Mouse (Mus musculus) urinary bladder, postnatal 14 days (tissue): ENCODE data around the gene Nmnat2.
A peak's percentile ranks its signal among the peaks of the same experiment; 100 is the strongest.

Source experiments
- DNase-seq: peaks from one replicate; pipeline ENCODE4 v3.0.0; 2021; ENCODE audit warnings: low spot score

Nmnat2 gene

DNA sequence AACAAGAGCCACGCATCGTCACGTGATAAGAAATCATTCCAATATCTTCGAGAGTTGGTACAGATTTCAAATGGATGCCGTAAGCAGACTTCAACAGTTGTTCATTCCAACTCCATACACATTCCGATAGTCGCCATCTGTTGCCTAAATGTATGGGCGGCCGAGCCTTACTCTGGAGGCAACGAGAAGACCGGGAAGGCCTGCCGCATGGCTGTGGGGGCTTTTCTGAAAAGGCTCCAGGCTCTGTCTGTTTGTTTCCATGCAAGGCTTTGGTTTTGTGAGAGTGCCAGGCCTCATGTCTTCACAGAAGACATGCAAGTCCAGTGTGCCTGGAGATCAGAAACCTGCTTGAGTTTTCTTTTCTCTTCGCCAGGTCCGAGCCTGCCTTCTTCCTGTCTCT lies 28.6 kb downstream of the Nmnat2 start:
- no peak for DNase-seq

DNA sequence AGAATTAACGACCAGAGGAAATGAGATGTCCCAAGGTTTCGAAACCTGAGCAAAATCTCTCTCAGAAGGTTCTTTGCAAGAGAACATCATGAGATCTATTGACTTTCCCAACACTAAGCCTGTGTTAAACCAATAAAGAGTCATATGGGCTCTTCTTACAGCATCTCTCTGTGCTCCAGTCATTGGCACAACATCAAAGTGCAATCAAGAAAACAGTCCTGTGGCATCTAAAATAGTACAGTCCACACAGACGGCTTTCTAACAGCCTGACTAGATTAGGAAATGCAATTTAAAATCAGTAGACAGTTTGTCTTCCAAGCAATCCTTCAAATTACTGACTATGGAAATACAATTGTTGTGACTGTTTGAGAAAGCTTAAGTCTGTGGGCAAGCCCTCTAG lies 32.2 kb downstream of the Nmnat2 start:
- DNase-seq = no peak

DNA sequence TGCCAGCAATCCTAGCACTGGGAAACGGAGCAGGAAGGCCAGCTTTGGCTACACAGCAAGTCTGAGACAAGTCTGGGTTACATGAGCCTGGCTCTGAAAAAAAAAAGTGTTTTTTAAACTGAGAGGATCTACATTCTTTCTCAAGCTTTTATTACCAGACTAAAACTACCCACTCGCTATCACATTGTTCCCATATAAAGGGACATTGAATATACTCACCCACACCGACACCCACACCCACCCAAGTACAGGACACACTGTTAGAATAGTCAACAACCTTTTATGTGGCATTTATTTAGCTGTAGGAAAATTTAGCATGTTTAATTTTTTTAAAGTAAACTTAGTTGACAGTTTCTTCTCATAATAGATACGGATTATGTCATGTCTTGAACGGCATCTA lies 35.3 kb downstream of the Nmnat2 start:
- DNase-seq = no peak

DNA sequence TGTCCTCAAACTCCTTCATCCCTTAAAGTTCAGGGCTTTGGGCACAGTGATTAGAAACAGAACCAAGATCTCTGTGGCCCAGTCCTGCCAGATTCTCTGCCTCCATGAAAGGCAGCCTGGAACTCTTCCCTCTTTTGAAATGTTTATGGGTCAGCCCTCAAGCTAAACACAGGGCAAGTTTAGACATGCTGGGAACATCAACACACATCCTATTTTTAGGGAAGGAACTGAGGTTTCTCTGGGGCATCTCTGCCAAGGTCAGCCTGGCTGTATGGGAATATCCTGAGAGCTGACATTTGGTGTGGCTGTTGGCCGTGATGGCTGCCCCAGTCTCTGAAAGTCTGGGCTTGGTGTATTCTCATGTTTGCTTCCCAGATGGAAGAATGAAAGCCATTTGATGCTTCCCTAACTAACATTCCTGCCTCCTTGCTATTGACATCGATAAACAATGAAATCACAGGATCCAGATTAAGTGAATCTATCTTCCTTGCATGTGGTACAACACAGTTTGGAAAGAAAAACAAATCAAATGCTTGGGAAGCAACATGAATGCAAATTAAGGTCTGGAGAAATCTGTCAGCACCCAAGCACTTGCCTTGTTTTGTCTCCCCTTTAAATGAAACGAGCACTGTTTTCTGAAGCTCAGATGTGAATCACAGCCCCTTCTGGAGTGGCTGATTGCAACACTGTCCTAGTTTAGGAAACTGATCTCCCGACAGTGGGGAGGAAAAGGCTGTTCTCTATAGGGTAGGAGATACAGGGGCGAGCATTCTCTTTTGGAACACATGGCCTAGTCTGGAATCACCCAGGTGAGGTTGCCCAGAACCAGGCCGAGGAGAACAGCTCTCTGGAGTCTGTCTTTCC lies 37.7 kb downstream of the Nmnat2 start:
- DNase-seq = no peak

DNA sequence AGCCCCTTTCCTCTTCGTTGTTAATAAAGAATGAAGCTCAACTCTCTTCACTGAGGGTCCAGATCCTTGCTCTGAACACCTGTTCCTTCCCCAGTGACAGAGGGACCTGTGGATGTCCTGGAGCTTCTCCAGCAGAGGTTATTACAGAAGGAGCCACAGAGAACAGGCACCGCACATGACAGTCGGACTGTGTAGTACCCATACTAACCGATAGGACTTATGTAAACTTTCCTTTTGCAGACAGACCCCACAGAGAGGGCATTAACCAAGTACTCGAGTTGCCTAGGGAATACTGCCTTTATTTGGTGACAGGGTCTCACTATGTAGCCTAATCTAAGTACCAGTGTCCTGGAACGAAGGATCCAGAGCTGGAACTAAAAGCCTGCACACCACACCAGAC lies 39.0 kb downstream of the Nmnat2 start:
- DNase-seq = no peak

DNA sequence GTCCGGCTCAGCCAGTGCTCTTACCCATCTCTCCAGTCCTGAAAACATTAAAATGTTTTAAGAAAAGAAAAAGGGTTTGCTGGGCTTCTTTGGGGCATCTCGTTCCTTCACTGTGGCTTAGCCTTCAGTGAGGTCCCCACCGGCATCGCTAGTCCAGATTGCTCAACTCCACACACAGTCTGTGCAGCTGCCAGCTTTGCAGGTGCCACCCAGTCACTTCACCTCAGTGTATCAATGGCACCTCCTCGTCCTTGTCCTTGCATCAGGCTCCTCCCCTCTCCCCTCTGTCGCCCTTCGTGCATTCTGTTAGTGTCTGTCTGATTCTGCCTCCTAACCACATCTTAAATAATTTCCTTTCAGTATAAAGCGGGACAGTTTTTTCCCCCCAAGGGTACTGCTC lies 45.2 kb downstream of the Nmnat2 start:
- no peak for DNase-seq

DNA sequence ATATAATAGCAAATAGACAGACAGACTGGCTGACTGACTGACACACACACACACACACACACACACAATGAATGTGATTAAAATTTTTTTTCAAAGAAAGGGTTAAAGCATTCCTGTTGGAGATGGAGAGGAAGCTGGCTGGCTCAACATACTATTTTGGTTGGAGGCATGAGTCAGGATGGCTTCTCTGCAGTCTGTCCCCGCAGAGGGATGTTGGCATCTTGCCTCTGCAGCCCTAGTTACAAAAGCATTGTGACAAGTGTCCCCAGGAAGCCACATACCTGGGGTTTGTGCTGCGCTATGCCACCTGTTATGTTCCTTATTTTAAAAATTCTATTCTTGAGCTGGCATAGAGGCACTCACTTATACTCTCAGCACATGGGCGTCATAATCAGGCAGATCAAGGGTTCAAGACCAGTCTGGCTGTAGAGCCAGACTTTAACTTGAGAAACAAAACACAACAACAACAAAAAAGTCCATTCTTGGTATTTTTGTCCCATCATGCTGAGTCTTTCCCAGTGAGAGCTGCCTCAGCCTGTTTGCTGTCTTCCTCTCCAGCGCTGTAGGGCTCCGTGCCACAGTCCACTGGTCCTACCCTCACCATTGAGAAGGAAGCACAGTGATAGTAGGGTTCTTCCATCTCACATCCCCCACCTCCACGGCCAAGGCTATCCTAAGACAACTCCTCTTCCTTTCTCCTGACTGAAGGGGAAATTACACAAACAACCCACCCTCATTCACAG lies 45.9 kb downstream of the Nmnat2 start:
- DNase-seq = no peak

DNA sequence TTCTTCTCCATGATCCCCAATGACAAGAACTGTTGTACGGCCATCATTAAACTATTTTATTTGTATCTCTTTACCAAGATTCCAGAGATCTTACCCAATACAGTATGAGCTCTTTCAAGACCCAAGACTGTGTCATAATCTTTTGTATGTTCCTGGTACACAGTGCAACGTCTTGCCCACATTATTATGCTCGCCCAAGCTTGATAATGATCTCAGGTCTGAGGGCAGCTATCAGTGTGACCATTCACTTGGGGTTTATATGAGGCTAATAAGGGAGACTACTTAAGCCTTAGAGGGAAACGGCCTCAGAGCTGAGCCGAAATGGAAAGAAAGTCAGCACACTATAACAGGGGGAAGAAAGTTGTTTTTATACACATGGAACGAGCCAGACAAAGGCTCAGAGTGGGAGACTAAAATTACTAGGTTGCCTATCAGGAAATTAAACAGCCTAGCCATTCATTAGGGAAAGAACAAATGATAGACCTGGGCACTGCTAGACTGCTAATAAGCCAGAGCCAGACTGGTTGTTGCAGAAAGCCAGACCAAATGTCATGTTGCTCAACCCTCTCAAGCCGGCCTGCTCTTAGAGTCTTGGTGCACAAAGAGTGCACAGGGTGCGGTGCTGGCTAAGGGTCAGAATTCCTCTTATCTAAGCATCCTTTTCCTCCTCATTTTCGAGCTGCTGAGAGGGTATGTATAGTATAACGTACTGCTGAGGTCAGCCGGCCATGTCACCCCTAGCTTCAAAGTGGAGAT lies 47.7 kb downstream of the Nmnat2 start:
- no peak for DNase-seq

DNA sequence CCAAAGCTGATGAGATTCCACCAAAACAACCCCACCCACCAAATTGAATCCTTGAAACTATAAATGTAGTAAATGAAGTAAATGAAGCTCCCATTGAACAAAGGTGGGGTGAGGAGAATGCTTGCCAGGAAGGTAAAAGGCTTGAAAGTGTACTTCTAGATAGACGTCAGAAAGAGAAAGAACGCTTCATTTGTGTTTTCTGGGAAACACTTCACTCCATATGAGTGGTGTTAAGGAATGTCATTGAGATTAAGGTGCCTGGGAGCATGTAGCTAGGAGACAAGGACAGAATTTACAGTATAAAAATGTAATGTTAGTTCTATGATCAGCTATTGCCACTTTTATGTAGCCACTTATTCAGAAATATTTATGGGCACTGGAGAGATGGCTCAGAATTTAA lies 49.7 kb downstream of the Nmnat2 start:
- no peak for DNase-seq

DNA sequence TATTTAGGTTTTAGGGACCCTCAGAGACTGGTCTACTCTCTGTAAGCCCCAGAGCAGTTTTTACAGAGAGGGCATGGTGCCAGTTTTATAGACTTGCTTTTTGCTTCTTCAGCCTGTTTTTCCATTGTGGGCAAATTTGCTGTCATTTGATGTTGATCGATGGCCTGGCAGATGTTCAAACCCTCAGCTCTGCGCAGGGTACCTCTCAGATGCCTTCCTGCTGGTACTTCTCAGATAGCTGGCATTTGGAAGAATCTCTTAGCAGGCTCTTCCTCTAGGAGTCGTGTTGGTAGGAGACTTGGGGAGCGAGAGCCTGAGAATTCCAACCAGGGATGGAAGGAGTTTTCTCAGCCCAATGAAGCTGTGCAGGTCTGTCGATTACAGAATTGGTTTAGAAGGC lies 51.3 kb downstream of the Nmnat2 start:
- no peak for DNase-seq

DNA sequence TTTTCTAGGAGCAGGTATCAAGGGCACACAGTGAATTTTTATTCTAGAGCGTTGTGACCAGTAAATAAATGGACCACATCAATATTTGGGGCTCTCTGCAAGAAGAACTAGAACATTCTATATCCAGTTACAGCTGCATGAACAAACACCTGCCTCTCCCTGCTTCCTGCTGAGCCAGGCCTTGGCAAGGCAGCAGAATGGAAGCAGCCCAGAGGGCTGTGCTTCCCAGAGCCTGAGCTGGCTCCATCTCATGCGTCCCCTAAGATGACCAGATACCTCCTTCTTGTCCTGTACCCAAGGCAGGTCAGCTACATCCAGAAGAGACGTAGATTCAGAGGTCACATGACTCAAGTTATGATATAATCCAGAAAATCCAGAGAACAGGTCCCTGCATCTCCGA lies 52.0 kb downstream of the Nmnat2 start:
- DNase-seq = no peak

DNA sequence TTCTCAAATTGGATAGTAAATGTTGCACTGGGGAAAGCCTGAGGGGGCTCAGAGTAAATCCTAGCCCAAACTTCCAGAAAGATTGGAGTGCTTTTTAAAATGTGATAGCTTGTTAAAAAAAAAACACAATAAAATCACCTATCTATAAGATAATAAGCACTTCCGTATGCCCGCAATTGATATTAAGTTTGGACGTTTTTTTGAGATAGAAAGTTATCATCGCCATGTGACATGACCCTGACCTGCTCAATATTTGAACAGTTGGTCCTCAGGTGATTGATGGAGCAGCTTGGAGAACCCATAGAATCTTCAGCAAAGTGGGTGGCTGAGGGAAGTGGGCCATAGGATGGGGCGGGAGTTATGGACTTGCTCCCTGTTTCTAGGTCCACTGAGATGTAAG lies 52.5 kb downstream of the Nmnat2 start:
- no peak for DNase-seq

DNA sequence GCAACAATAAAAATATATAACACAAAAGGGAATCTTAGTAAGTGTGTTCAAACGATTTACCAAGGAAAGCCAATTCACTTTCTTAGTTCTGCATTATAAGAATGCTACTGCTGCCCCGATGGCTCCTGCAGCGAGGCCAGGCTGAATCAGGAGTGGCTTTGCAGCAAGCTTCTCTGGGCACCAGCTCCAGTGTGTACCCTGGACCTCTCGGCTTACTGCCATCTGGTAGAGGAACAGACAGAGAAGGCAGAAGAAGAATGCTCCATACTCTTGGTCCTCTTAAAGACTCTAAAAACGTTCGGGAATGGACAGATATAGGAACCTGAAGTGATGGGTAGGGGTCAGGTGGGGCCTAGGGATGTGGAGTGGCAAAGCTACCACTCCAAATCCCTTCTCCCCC lies 53.0 kb downstream of the Nmnat2 start:
- no peak for DNase-seq

DNA sequence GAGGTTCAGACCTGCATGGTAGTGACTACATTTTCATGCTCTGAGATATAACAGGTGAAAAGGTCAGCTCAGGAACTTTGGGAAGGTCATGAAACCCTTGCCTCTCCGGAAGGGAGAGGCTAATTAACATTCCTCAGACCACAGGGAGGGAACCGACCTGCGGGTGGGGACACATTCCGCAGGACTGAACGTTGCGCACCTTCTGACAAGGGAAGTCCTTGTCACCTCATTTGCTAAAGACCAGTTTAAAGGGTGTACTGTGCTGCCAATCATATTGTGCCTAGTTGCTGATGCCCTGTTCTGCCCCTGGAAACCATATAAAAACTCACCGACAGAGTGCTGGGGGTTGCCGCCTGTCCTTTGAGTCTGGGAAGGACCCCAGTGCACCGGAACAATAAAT lies 54.5 kb downstream of the Nmnat2 start:
- no peak for DNase-seq

DNA sequence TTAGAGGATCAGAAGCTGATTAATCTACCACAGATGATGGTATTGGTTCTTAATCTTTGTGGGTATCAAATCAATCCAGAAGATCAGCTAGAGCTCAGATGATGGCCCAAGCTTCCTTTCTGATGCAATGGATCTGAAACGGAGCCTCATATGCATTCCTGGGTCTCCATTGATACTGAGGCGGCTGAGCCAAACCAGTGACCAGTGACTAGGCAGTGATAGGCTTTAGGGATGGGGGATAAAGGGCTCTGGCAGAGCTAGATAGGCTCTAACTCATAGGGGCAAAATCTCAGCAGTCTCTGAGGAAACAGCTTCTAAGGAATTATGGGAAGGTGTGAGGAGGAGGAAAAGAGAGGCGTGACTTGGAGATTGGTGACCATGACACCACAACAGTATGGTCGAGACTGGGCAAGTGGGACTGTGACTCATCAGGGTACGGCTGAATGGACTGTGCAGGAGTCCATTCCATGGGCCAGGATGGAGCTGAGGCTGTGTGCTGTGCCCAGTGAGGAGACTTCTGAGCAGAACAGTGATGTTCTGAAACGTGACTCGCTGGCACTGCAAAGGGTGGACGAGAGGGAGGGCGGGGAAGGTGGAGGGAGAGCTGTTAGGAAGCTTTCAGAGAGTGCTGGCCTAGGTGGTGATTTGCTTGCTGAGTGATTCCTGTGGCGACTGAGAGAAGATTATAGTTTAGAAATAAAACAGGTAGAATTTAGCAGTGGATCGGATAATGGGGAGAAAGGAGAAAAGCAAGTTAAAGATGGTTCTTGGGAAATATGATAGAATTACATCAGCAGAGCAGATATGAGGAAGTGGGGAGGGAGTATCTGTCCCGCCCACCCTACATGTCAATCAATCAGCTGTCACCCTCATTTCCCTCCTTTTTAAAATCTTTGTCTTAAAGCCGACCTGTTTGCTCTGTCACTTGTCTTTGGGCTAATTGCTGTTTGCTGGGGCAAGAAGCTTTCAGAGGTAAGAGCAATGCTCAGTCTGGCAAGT lies 55.9 kb downstream of the Nmnat2 start:
- DNase-seq = no peak

DNA sequence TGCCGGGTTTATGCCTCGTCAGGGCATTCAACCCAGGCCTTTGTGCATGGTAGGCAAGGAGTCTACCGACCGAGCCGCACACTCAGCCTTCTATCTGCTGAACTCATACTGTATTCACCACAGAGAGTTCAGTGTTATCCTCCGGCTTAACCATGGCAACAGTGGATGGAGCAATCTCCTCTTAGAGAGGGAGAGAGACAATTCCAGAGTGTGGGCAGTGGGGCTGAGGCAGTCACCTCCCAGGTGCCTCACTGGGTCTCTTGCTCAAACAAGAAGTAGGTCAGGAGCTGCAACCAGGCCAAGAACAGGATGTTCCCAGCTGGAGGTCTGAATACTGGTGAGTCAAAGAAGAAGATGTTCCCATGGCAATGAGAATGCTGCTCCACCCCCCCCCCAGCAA lies 56.8 kb downstream of the Nmnat2 start:
- no peak for DNase-seq

DNA sequence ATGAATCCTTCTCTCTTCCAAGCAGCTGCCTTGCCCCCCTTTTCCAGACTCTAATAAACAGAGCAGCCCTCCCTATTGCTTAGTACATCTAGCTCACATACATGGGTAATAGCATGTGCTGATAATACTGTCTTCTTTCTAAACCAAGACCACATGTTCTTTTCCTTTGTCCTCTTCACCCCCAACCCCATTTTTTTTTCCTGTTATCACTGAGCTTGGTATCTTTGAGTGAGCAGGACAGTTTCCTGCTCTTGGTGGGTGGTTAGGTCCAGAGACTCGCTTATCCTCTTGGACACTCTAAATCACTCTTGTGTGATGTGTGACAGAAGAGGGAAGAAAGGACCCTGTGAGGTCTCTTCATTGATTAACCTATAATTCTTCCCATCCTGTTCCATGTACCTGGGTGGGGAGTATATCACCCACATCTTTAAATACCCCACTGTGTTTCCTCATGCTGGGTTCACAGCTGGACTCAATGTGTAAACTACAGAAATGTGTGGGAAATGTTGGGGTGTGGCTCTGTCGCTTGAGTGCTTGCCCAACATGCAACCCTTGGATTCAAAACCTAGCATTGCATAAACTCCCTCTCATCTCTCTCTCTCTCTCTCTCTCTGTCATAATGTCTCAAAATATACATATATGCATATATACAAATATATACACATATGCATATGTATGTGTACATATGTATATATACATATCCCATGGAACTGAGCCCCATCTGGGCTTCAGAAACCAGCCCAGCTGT lies 58.9 kb downstream of the Nmnat2 start:
- no peak for DNase-seq

DNA sequence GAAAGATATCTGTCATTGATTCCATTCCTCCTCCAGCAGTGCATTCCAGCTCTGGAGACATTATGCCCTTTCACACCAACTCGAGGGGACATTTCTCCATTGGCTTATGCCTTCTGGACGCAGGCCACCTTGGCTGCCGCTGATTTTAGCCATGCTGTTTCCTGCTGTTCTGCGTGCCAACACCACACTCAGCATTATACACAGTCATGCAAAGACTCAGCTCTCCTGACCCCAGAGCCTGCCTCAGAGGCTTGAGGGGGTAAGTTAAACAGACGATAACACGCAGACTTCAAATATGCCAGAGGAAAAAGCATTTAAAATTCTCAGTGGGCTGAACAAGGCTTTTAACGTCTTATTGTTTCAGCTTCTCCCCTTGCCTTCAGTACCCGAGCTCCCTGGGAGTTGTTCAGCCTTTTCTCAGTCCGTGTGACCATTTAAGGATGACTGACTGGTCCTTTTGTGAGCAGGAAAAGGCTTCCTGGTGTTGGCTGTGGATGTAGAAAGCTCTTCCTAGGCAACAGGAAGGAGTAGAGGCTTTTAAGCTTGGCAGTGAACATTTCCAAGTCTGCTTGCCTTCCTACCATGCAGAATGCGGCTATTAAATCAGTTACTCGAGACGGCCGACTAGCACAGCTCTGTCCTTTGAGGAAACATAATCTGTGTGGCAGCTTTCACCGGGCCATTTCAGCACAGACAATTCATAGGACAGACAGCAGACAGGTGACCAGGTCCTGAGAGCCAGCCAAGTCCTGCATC lies 59.8 kb downstream of the Nmnat2 start:
- peak; percentile 36 for DNase-seq

DNA sequence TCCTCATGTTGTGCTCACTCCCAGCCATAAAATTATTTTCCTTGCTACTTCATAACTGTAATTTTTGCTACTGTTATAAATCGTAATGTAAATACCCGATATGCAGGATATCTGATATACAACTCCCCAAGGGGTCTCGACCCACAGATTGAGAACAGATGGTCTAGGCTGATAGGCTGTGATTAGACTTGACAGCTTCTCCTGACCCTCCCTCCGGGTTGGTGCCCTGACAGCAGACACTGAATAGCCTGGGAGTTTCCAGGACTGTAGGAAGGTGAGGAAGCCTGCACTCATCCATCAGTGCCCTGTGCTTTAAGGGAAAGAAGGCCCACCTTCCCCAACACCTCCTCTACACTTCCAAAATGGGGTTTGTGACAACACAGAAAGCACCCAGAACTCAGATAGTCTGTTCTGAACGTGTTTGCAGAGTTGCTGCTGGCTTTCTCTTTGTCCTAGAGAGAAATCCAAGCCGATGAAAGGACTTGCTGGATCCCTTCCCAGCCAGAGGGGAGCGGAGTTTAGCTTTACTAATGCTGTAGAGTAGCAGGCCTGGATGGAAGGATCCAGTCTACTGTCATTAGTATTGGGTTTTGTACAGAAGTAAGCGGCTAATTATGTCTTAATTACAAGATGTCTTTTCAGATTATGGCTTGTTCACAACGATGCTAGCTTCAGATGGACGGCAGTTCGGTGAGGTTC lies 61.8 kb downstream of the Nmnat2 start:
- no peak for DNase-seq

DNA sequence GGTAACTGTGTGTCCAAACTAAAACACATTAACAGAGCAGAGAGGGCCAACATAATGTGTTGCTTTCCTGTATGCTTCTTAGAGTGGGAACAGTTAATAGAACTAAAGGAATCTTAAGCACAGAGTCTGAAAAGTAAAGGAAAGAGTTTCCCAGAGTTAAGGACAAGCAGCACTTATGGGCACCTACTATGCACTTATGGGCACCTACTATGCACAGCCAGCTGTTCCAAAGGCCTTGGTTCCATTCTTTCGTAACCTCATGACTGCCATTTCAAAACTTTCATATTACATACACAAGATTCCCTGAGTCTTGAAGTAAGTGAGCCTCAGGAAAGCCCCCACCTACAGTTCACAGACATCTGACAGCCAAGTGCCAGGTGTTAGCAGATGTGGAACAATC lies 64.3 kb downstream of the Nmnat2 start:
- no peak for DNase-seq
